Mouse (Mus musculus) stomach, embryonic 15.5 days (tissue): Measurements from ENCODE around the gene Mmp20. TPM values are rescaled to one million over a fixed set of nuclear protein-coding genes. Genes with fewer than 3 reads are reported as not detected.

Experiments used
- ATAC-seq: fragments of 200-750 bp; cut with Nextera tagmentation; 2 replicates; pipeline ENCODE4 v1.8.0; 2017; ENCODE audit warnings: low read depth, moderate number of reproducible peaks, moderate TSS enrichment; ENCODE audit not compliant: insufficient read depth, low FRiP score
- H3K27ac ChIP-seq: fragments of 300-500 bp; sonication (generic); 2 replicates; pipeline ENCODE4 v1.5.1; 2015; ENCODE audit warnings: mild to moderate bottlenecking, inconsistent platforms
- H3K27me3 ChIP-seq: fragments of 300-500 bp; sonication (generic); replicated peaks from 2 replicates; pipeline ENCODE4 v1.6.1; 2015; ENCODE audit warnings: inconsistent platforms
- H3K36me3 ChIP-seq: fragments of 300-500 bp; sonication (generic); 2 replicates; pipeline ENCODE4 v1.6.1; 2015; ENCODE audit warnings: inconsistent platforms
- H3K4me1 ChIP-seq: fragments of 300-500 bp; sonication (generic); 2 replicates; pipeline ENCODE4 v1.6.1; 2015; ENCODE audit warnings: inconsistent platforms
- H3K4me2 ChIP-seq: fragments of 300-500 bp; sonication (generic); 2 replicates; pipeline ENCODE4 v1.6.1; 2015; ENCODE audit warnings: mild to moderate bottlenecking, inconsistent platforms
- H3K4me3 ChIP-seq: fragments of 300-500 bp; sonication (generic); replicated peaks from 2 replicates; pipeline ENCODE4 v1.5.1; 2015; ENCODE audit warnings: inconsistent platforms
- H3K9ac ChIP-seq: fragments of 300-500 bp; sonication (generic); 2 replicates; pipeline ENCODE4 v1.6.1; 2015; ENCODE audit warnings: inconsistent platforms
- H3K9me3 ChIP-seq: fragments of 300-500 bp; sonication (generic); 2 replicates; pipeline ENCODE4 v1.6.1; 2016; ENCODE audit warnings: inconsistent platforms
- WGBS: fragments of 180-500 bp; shearing (Covaris S2); methylation state at CpG from one replicate; pipeline ENCODE4 v1.1.7; 2015; 5-methylcytosine and 5-hydroxymethylcytosine counted together
- polyA plus RNA-seq: library from polyadenylated mRNA; unstranded; fragments of >200 nt; fragmentation: Nextera tagmentation; extraction: Ambion mirVana; gene quantifications from 2 replicates; pipeline ENCODE4 v1.2.1, GENCODE M21; 2015

Gene Mmp20
- 0.05 TPM in 1 of 2 replicates, not detected in the other for polyA plus RNA-seq

- Histone ChIP-seq H3K36me3 (no peaks in the 10 kb centered on the region), H3K9ac (no peak within 1 kb of the TSS), H3K27me3 (no peaks in the 10 kb centered on the region), H3K4me2 (no peak within 1 kb of the TSS), H3K9me3 (no peaks in the 10 kb centered on the region), H3K4me3 (no peak within 1 kb of the TSS), H3K27ac (no peak within 1 kb of the TSS), H3K4me1 (no peaks in the 10 kb centered on the region)
- no peak for ATAC-seq
Measured at GRCm38 (mm10) chr9:7627931-7628330, at the start of gene Mmp20. Gene Mmp20, plus strand, starts transcription at chr9:7628231.

DNA sequence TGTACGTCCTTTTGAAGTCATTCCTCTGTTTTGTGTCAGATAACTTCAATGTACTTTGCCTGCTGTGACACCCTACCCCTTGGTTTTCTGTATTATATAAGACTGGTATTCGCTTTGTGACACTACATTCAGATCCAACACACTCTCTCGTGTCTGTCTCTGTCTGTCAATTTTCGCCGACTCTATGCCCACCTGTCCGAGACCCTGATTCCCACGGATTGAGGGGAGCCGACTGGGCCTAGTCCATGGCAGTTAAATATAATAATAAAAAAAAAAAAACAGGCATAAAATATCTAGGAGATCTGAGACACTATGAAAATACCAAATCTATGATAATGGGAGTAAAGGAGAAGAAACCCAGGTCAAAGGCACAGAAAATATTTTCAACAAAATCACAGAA lies 38.0 kb upstream of the Mmp20 start:
- H3K27ac ChIP-seq = no peak overlapping the region
- no peaks in the 10 kb centered on the region for H3K9me3 ChIP-seq
- ATAC-seq = no peak
- no peak overlapping the region for H3K4me3 ChIP-seq
- H3K9ac ChIP-seq = no peak overlapping the region
- no peaks in the 10 kb centered on the region for H3K36me3 ChIP-seq
- no peaks in the 10 kb centered on the region for H3K27me3 ChIP-seq
- peaks cover 4% of the 10 kb centered on the region; the same call in 1 of the 2 replicates for H3K4me1 ChIP-seq
- WGBS = 67% methylated on average over 8 of the region's 8 CpGs
- H3K4me2 ChIP-seq = no peak overlapping the region

DNA sequence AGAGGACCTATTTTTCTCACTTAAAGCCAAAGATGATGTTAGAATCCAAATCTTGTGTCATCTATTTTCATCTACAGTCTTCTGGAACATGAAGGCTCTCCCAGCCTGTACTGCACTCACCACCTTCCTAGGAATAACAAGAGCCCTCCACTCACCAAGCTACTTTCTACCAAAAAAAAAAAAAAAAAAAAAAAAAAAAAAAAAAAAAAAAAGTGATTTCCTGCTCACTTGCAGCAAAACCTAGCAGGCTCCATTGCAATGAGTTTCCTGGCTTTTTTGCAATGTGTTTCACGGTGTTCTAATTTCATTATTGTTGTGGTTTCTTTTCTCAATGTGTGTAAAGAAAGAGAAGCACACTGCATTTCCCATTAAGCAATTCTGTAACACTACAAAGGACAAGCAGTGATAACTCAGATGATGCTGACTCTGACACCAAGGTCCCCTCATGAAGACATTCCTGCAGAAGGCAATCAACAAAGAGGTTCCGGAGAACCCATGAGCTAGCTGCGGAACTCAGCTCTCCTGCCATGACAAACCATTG lies 34.7 kb upstream of the Mmp20 start:
- Histone ChIP-seq H3K4me2 (no peak overlapping the region), H3K27ac (no peak overlapping the region), H3K4me1 (peaks cover 4% of the 10 kb centered on the region; the same call in 1 of the 2 replicates), H3K4me3 (no peak overlapping the region), H3K27me3 (no peaks in the 10 kb centered on the region), H3K36me3 (no peaks in the 10 kb centered on the region), H3K9me3 (no peaks in the 10 kb centered on the region), H3K9ac (no peak overlapping the region)
- no peak for ATAC-seq
- WGBS = 86% methylated on average over 3 of the region's 3 CpGs

GRCm38 (mm10) chr9:7594816-7595540 lies 33.1 kb upstream of the Mmp20 start:
- H3K9ac ChIP-seq = 0 out of 2 replicates have a peak overlapping the region, but pooled peaks have one; percentile 16

DNA sequence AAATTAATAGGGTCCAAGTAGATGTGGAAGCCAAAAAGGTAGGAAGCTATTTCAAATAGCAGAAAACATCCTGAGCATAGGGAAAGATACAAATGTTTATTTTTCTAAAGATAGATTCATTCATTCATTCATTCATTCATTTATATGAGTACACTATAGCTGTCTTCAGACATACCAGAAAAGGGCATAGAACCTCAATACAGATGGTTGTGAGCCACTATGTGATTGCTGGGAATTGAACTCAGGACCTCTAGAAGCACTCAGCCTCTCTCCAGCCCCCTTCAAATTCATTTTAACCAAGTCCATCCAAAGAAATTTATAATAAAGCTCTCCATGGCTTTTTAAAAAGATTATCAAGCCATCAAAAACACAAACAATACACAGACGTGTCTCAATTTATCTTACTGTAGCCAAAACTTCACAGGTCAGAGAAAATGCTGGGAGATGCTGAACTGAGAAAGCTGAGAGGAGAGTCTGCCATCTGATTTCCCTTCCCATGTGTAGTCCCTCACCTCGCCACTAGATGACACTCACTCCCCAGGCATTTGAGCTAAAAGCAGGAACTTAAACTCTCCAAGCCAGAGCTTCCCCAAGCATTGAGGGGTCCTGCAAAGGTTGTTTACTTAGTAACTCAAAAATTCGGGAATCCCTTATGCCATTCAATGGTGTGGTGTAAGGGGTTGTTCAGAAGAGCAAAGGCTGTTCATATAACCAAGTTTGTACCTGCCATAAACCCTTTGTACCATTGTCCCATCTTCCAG lies 24.9 kb upstream of the Mmp20 start:
- Histone ChIP-seq H3K9me3 (no peaks in the 10 kb centered on the region), H3K4me3 (no peak overlapping the region), H3K27me3 (no peaks in the 10 kb centered on the region), H3K27ac (no peak overlapping the region), H3K4me2 (no peak overlapping the region), H3K4me1 (no peaks in the 10 kb centered on the region), H3K36me3 (no peaks in the 10 kb centered on the region), H3K9ac (no peak overlapping the region)
- no peak for ATAC-seq
- 0% methylated on average over 3 of the region's 3 CpGs for WGBS

More at GRCm38 (mm10) chr9:7594816-7595540, 33.1 kb upstream of the Mmp20 start:
- Histone ChIP-seq H3K27me3 (no peaks in the 10 kb centered on the region), H3K9me3 (no peaks in the 10 kb centered on the region), H3K4me1 (peaks cover 4% of the 10 kb centered on the region; the same call in 1 of the 2 replicates), H3K36me3 (no peaks in the 10 kb centered on the region), H3K4me3 (peak overlapping the region; percentile 37), H3K4me2 (peak overlapping the region; percentile 57), H3K27ac (no peak overlapping the region)
- peak; percentile 94 for ATAC-seq
- WGBS = 7% methylated on average over 6 of the region's 6 CpGs

DNA sequence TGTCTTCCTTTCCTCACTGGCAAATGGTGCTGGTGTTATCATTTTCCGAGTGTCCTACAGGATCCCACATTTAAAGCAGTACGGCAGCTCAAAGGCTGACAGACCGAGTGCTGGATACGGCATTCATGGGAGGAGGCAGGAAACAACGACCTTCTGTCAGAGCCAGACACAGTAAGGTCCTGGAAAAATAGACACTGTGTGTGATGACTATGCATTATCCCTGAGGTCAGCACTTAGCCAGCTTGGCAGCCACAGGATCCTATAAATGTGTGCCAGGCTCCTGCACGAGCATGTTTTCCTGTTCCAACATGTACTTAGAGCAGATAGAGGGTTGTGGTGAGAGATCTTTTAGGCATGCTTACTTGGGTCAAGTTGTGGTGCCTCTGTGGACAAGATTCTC lies 24.0 kb upstream of the Mmp20 start:
- WGBS = 62% methylated on average over 6 of the region's 6 CpGs
- Histone ChIP-seq H3K9me3 (no peaks in the 10 kb centered on the region), H3K4me2 (no peak overlapping the region), H3K9ac (no peak overlapping the region), H3K4me1 (no peaks in the 10 kb centered on the region), H3K27ac (no peak overlapping the region), H3K27me3 (no peaks in the 10 kb centered on the region), H3K4me3 (no peak overlapping the region), H3K36me3 (no peaks in the 10 kb centered on the region)
- ATAC-seq = no peak

DNA sequence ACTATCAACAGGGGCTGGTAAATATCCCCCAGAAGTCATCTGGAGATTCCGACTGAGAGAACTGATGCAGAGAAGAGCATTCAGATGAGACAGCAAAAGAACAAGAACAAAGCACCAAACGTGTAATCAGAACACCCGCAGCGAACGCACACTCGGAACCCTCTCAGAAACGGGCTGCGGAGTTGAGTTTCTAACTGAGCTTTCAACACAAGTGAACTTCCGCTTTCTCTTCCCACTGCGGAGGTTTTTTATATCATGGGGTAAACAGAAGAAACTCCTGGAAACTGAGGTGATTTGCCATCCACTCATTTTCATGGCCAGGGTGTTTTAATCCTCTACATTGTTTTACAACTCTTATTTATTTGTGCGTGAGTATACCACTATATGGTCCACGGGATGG lies 22.4 kb upstream of the Mmp20 start:
- Histone ChIP-seq H3K4me1 (no peaks in the 10 kb centered on the region), H3K36me3 (no peaks in the 10 kb centered on the region), H3K27me3 (no peaks in the 10 kb centered on the region), H3K27ac (no peak overlapping the region), H3K4me2 (no peak overlapping the region), H3K9me3 (no peaks in the 10 kb centered on the region), H3K9ac (no peak overlapping the region), H3K4me3 (no peak overlapping the region)
- ATAC-seq = no peak
- WGBS = 84% methylated on average over 12 of the region's 12 CpGs

GRCm38 (mm10) chr9:7622582-7622981 lies 5.4 kb upstream of the Mmp20 start:
- no peaks in the 10 kb centered on the region for H3K4me1 ChIP-seq
- no peak for ATAC-seq
- no peak overlapping the region for H3K9ac ChIP-seq
- H3K4me3 ChIP-seq = no peak overlapping the region
- H3K27me3 ChIP-seq = no peaks in the 10 kb centered on the region
- WGBS = 76% methylated on average over 3 of the region's 3 CpGs
- no peak overlapping the region for H3K27ac ChIP-seq
- no peak overlapping the region for H3K4me2 ChIP-seq
- H3K36me3 ChIP-seq = no peaks in the 10 kb centered on the region
- H3K9me3 ChIP-seq = no peaks in the 10 kb centered on the region

DNA sequence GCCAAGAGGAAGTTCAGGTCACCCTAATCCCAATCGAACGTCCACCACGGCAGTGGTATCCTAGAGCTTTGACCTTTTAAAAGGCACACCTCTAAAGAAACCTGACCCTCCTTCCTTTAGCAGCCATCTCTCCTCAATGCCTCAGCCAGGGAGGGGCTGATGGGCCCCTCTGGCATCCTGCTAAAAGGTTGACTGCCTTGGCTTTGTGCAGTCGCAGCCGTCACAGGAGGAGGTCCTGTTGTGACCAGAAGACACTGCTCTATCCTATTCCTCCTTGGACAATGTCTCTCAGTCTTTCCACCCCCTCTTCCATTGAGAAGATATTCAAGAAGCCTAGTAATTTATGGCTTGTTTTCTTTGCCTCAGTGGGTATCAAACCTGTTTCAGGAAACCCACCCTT lies 5.9 kb downstream of the Mmp20 start:
- H3K9ac ChIP-seq = no peak overlapping the region
- no peak overlapping the region for H3K27ac ChIP-seq
- H3K27me3 ChIP-seq = no peaks in the 10 kb centered on the region
- H3K9me3 ChIP-seq = no peaks in the 10 kb centered on the region
- no peak overlapping the region for H3K4me3 ChIP-seq
- H3K4me2 ChIP-seq = no peak overlapping the region
- WGBS = 38% methylated on average over 5 of the region's 5 CpGs
- ATAC-seq = no peak
- no peaks in the 10 kb centered on the region for H3K4me1 ChIP-seq
- H3K36me3 ChIP-seq = no peaks in the 10 kb centered on the region

DNA sequence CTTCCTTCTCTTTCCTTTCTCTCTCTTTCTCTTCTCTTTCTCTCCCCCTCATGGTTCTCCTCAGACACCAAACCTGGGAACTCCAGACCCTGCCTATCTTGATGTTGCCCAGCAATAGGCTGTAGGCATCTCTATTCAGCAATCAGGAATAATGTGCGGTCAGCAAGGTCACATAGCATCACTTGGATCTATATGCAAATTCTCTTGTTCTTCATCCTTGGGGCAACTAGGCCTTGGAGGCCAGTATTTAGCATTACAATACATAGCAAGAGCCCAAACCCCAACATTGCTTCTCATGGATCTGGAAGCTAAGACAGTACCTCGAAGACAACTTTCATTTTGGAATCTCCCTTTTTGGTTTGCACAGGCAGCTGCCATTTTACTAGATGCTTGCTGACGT lies 19.9 kb downstream of the Mmp20 start:
- Histone ChIP-seq H3K27me3 (no peaks in the 10 kb centered on the region), H3K9me3 (no peaks in the 10 kb centered on the region), H3K4me1 (no peaks in the 10 kb centered on the region), H3K9ac (no peak overlapping the region), H3K27ac (no peak overlapping the region), H3K4me3 (no peak overlapping the region), H3K36me3 (no peaks in the 10 kb centered on the region), H3K4me2 (no peak overlapping the region)
- ATAC-seq = no peak
- WGBS = 89% methylated on average over 3 of the region's 3 CpGs

GRCm38 (mm10) chr9:7650397-7651180 lies 22.6 kb downstream of the Mmp20 start:
- H3K27me3 ChIP-seq = no peaks in the 10 kb centered on the region
- no peak overlapping the region for H3K27ac ChIP-seq
- no peak for ATAC-seq
- H3K4me3 ChIP-seq = no peak overlapping the region
- H3K9ac ChIP-seq = no peak overlapping the region
- no peaks in the 10 kb centered on the region for H3K4me1 ChIP-seq
- H3K4me2 ChIP-seq = no peak overlapping the region
- no peaks in the 10 kb centered on the region for H3K9me3 ChIP-seq
- H3K36me3 ChIP-seq = no peaks in the 10 kb centered on the region
- WGBS = 67% methylated on average over 5 of the region's 5 CpGs
